Mouse (Mus musculus) ES-E14 (cell line): ENCODE data around the gene Actr1a. TPM values are rescaled to one million over a fixed set of nuclear protein-coding genes. Genes with fewer than 3 reads are reported as not detected.

Experiments used
- DNase-seq: peaks from one replicate; pipeline ENCODE4 v3.0.0-alpha.2; 2013; ENCODE audit warnings: low read depth, low spot score
- H3K27ac ChIP-seq: 2 replicates; pipeline ENCODE4 v1.5.1; 2012; ENCODE audit warnings: low read depth, mild to moderate bottlenecking, low read length, moderate library complexity, mixed read lengths; ENCODE audit not compliant: poor library complexity, insufficient read depth, severe bottlenecking
- H3K36me3 ChIP-seq: 2 replicates; pipeline ENCODE4 v1.6.1; 2012; ENCODE audit warnings: mild to moderate bottlenecking, low read length, moderate library complexity, mixed read lengths; ENCODE audit not compliant: control insufficient read depth, poor library complexity, insufficient read depth, severe bottlenecking
- H3K4me1 ChIP-seq, 2 experiments: fragments of 150-350 bp in 1 of 2; sonication (generic) in 1 of 2; 2 replicates each; pipeline ENCODE4 v1.6.1; 2012; ENCODE audit warnings: low read length in 2 of 2, mild to moderate bottlenecking in 1 of 2, mixed read lengths in 1 of 2; ENCODE audit not compliant: control insufficient read depth in 2 of 2, insufficient read depth in 2 of 2, poor library complexity in 1 of 2
- H3K4me3 ChIP-seq, 2 experiments: fragments of 150-350 bp in 1 of 2; sonication (generic) in 1 of 2; 2 replicates each; pipeline ENCODE4 v1.5.1; 2012; ENCODE audit warnings: low read length in 2 of 2, low read depth in 1 of 2, mild to moderate bottlenecking in 1 of 2, mixed read lengths in 1 of 2; ENCODE audit not compliant: insufficient read depth in 1 of 2, poor library complexity in 1 of 2, severe bottlenecking in 1 of 2
- H3K9ac ChIP-seq: 2 replicates; pipeline ENCODE4 v1.6.1; 2012; ENCODE audit warnings: low read depth, mild to moderate bottlenecking, low read length, mixed read lengths; ENCODE audit not compliant: poor library complexity, insufficient read depth, severe bottlenecking
- H3K9me3 ChIP-seq: fragments of 150-350 bp; sonication (generic); 2 replicates; pipeline ENCODE4 v1.6.1; 2012; ENCODE audit warnings: low read depth, mild to moderate bottlenecking, low read length; ENCODE audit not compliant: control insufficient read depth, insufficient read depth
- CHD2 ChIP-seq: IDR thresholded peaks from 2 replicates; pipeline ENCODE4 v1.6.1; 2014; ENCODE audit warnings: mild to moderate bottlenecking, low read depth, low read length, inconsistent platforms
- HCFC1 ChIP-seq: IDR thresholded peaks from 2 replicates; pipeline ENCODE4 v1.6.1; 2012; ENCODE audit warnings: low read length, inconsistent platforms, borderline replicate concordance; ENCODE audit not compliant: insufficient read depth
- MAFK ChIP-seq: IDR thresholded peaks from 2 replicates; pipeline ENCODE4 v1.6.1; 2014; ENCODE audit warnings: mild to moderate bottlenecking, low read depth, low read length, inconsistent platforms; ENCODE audit not compliant: insufficient read depth
- ZC3H11A ChIP-seq: IDR thresholded peaks from 2 replicates; pipeline ENCODE4 v1.6.1; 2012; ENCODE audit warnings: low read depth, mild to moderate bottlenecking, inconsistent platforms, low read length, borderline replicate concordance
- ZNF384 ChIP-seq: IDR thresholded peaks from 2 replicates; pipeline ENCODE4 v1.6.1; 2012; ENCODE audit warnings: low read depth, low read length, inconsistent platforms
- in situ Hi-C, 2 experiments: fragments of 600-800 bp; cut with MboI; formaldehyde crosslinking; loops; one replicate each; pipeline ENCODE4 v1.15.1; 2025; ENCODE audit warnings: low sequenced_read_pairs in 2 of 2, inconsistent platforms in 1 of 2; ENCODE audit not compliant: unreplicated experiment in 2 of 2
- total RNA-seq: library from RNA; depleted of rRNA; stranded (reverse); fragments of 300-350 nt; gene quantifications from 2 replicates; pipeline ENCODE4 v1.2.3, GENCODE M21; 2012

Actr1a gene
- total RNA-seq, 1 experiment, result 85.7 TPM

- no peaks in the 10 kb centered on the region for H3K9me3 ChIP-seq
- no peak overlapping the region for H3K4me3 ChIP-seq
- in situ Hi-C loops, result no loop called here
- no peak for DNase-seq
- peaks cover 3 to 7% of the 10 kb centered on the region in 2 experiments; a peak in 2 of 4 replicates for H3K4me1 ChIP-seq
- no peak overlapping the region for H3K9ac ChIP-seq
- TF ChIP-seq CHD2 (no peak), HCFC1 (no peak), ZC3H11A (no peak), ZNF384 (no peak), MAFK (no peak)
- H3K36me3 ChIP-seq, result peaks cover 12% of the 10 kb centered on the region; the same call in 1 of the 2 replicates
- H3K27ac ChIP-seq, result no peak overlapping the region
Observed at GRCm38 (mm10) chr19:46331326-46331725, 64.2 kb downstream of the Actr1a start.

GRCm38 (mm10) chr19:46330696-46331095, 64.9 kb downstream of the Actr1a start:
- no peaks in the 10 kb centered on the region for H3K9me3 ChIP-seq
- no peak overlapping the region for H3K4me3 ChIP-seq
- no peak for DNase-seq
- in situ Hi-C loops, result no loop called here
- peaks cover 3 to 8% of the 10 kb centered on the region in 2 experiments; a peak in 2 of 4 replicates for H3K4me1 ChIP-seq
- no peak overlapping the region for H3K9ac ChIP-seq
- no peak overlapping the region for H3K27ac ChIP-seq
- TF ChIP-seq MAFK (no peak), HCFC1 (no peak), CHD2 (no peak), ZC3H11A (no peak), ZNF384 (no peak)
- H3K36me3 ChIP-seq, result peaks cover 12% of the 10 kb centered on the region; the same call in 1 of the 2 replicates

GRCm38 (mm10) chr19:46329951-46330350, 65.6 kb downstream of the Actr1a start:
- in situ Hi-C loops, result no loop called here
- Histone ChIP-seq H3K9ac (no peak overlapping the region), H3K4me3 (peak overlapping the region in 1 of 2 experiments; percentile 99; a peak in 2 of 4 replicates), H3K36me3 (peaks cover 12% of the 10 kb centered on the region; the same call in 1 of the 2 replicates), H3K4me1 (peaks cover 3 to 8% of the 10 kb centered on the region in 2 experiments; a peak in 2 of 4 replicates), H3K9me3 (no peaks in the 10 kb centered on the region), H3K27ac (no peak overlapping the region)
- DNase-seq, result no peak
- 0 out of 2 replicates have a peak, but pooled peaks have one; percentile 10 for TF ChIP-seq ZC3H11A
- TF ChIP-seq HCFC1, result 0 out of 2 replicates have a peak, but pooled peaks have one; percentile 33
- no peak for TF ChIP-seq ZNF384

- H3K27ac ChIP-seq, result no peak overlapping the region
- peaks cover 12% of the 10 kb centered on the region; the same call in 1 of the 2 replicates for H3K36me3 ChIP-seq
- no peaks in the 10 kb centered on the region for H3K9me3 ChIP-seq
- peaks cover 3 to 8% of the 10 kb centered on the region in 2 experiments; a peak in 2 of 4 replicates for H3K4me1 ChIP-seq
- H3K4me3 ChIP-seq, result peak overlapping the region; percentile 87 to 99
- TF ChIP-seq HCFC1 (no peak), ZC3H11A (no peak), MAFK (no peak), ZNF384 (no peak), CHD2 (no peak)
- no peak for DNase-seq
- H3K9ac ChIP-seq, result peak overlapping the region; percentile 86
- in situ Hi-C loops, result no loop called here
Observed at GRCm38 (mm10) chr19:46329031-46329641, 66.4 kb downstream of the Actr1a start.
